Mouse (Mus musculus) bone marrow macrophage, adult 2 months (primary cell): ENCODE data around the gene Fut1.

Source experiments
- CTCF ChIP-seq: IDR thresholded peaks from 2 replicates; pipeline ENCODE4 v1.5.1; 2012; ENCODE audit warnings: low read depth, mild to moderate bottlenecking, low read length, moderate library complexity
- POLR2A ChIP-seq: IDR thresholded peaks from 2 replicates; pipeline ENCODE4 v1.6.1; 2012; ENCODE audit warnings: mild to moderate bottlenecking, low read depth, low read length, borderline replicate concordance

- TF ChIP-seq CTCF (no peak), POLR2A (no peak)
Observed at GRCm38 (mm10) chr7:45617042-45617695, at the start of gene Fut1.
